Mouse (Mus musculus) bone marrow, adult 2 months (tissue): ENCODE measurements around the gene 4921517D22Rik. TPM values are rescaled to one million over a fixed set of nuclear protein-coding genes. Genes with fewer than 3 reads are reported as not detected.

Experiments
- H3K27ac ChIP-seq: fragments of 200-500 bp; 2 replicates; pipeline ENCODE4 v1.5.1; 2012; ENCODE audit warnings: low read depth, mild to moderate bottlenecking, control low read depth, inconsistent platforms, low read length; ENCODE audit not compliant: control insufficient read depth, poor library complexity, insufficient read depth
- H3K4me1 ChIP-seq: fragments of 200-500 bp; 2 replicates; pipeline ENCODE4 v1.6.1; 2011; ENCODE audit warnings: low read length; ENCODE audit not compliant: control insufficient read depth, insufficient read depth
- H3K4me3 ChIP-seq: fragments of 200-500 bp; replicated peaks from 2 replicates; pipeline ENCODE3; 2011; ENCODE audit warnings: mild to moderate bottlenecking, low read depth, low read length, control low read depth; ENCODE audit not compliant: control insufficient read depth
- CTCF ChIP-seq: fragments of 200-500 bp; IDR thresholded peaks from 2 replicates; pipeline ENCODE4 v1.5.1; 2011; ENCODE audit warnings: low read length, control low read depth; ENCODE audit not compliant: control insufficient read depth, insufficient read depth
- POLR2A ChIP-seq: fragments of 200-500 bp; IDR thresholded peaks from 2 replicates; pipeline ENCODE4 v1.6.1; 2011; ENCODE audit warnings: low read depth, mild to moderate bottlenecking, control low read depth, low read length, borderline replicate concordance; ENCODE audit not compliant: control insufficient read depth
- WGBS: fragments of 180-500 bp; shearing (Covaris S2); methylation state at CpG from one replicate; pipeline ENCODE4 v1.1.7; 2018; 5-methylcytosine and 5-hydroxymethylcytosine counted together
- polyA plus RNA-seq: library from polyadenylated mRNA; stranded (reverse); fragments of >200 nt; gene quantifications from 2 replicates; pipeline ENCODE4 v1.2.4, GENCODE M21; 2011; ENCODE audit warnings: low replicate concordance; ENCODE audit not compliant: missing spikeins, insufficient read depth, insufficient read length

4921517D22Rik gene
- polyA plus RNA-seq, 1 experiment, result not detected

- WGBS, result 81% methylated on average over 3 of the region's 3 CpGs
Measured at GRCm38 (mm10) chr13:59685236-59685635, 8.7 kb downstream of the 4921517D22Rik start.

GRCm38 (mm10) chr13:59682629-59683028, 11.3 kb downstream of the 4921517D22Rik start:
- peaks cover 1% of the 10 kb centered on the region; the same call in 1 of the 2 replicates for H3K4me1 ChIP-seq
- TF ChIP-seq POLR2A (no peak), CTCF (no peak)

More at GRCm38 (mm10) chr13:59685236-59685635, 8.7 kb downstream of the 4921517D22Rik start:
- H3K27ac ChIP-seq, result no peak overlapping the region
- no peak for TF ChIP-seq CTCF
- no peak for TF ChIP-seq POLR2A
- H3K4me3 ChIP-seq, result no peak overlapping the region
- H3K4me1 ChIP-seq, result peaks cover 1% of the 10 kb centered on the region; the same call in 1 of the 2 replicates

GRCm38 (mm10) chr13:59679908-59680307, 14.0 kb downstream of the 4921517D22Rik start:
- 37% methylated on average over 4 of the region's 4 CpGs for WGBS

More at GRCm38 (mm10) chr13:59682629-59683028, 11.3 kb downstream of the 4921517D22Rik start:
- 29% methylated on average over 7 of the region's 7 CpGs for WGBS
- H3K27ac ChIP-seq, result no peak overlapping the region; the same call in 1 of the 2 replicates
- H3K4me3 ChIP-seq, result no peak overlapping the region

GRCm38 (mm10) chr13:59679306-59679705, 14.6 kb downstream of the 4921517D22Rik start:
- H3K27ac ChIP-seq, result no peak overlapping the region
- peaks cover 3% of the 10 kb centered on the region; the same call in 1 of the 2 replicates for H3K4me1 ChIP-seq
- TF ChIP-seq CTCF (no peak), POLR2A (no peak)
- 67% methylated on average over 4 of the region's 4 CpGs for WGBS
- H3K4me3 ChIP-seq, result no peak overlapping the region

More at GRCm38 (mm10) chr13:59679908-59680307, 14.0 kb downstream of the 4921517D22Rik start:
- H3K4me3 ChIP-seq, result no peak overlapping the region
- no peak overlapping the region for H3K27ac ChIP-seq
- H3K4me1 ChIP-seq, result peaks cover 1% of the 10 kb centered on the region; the same call in 1 of the 2 replicates
- no peak for TF ChIP-seq CTCF
- no peak for TF ChIP-seq POLR2A

- Histone ChIP-seq H3K4me1 (peaks cover 6% of the 10 kb centered on the region; the same call in 1 of the 2 replicates), H3K4me3 (no peak overlapping the region), H3K27ac (no peak overlapping the region)
- TF ChIP-seq POLR2A (no peak), CTCF (no peak)
- WGBS, result 40% methylated on average over 12 of the region's 12 CpGs
Measured at GRCm38 (mm10) chr13:59676316-59677229, 17.3 kb downstream of the 4921517D22Rik start.

GRCm38 (mm10) chr13:59675151-59676011, 18.5 kb downstream of the 4921517D22Rik start, which contains the start of gene Golm1:
TSS of gene Golm1 (minus strand) at chr13:59675811.
- Histone ChIP-seq H3K4me1 (peaks cover 6% of the 10 kb centered on the region; the same call in 1 of the 2 replicates), H3K4me3 (peak within 1 kb of the TSS; percentile 87), H3K27ac (peak within 1 kb of the TSS; percentile 77)
- TF ChIP-seq POLR2A (peak; percentile 70; the same call in 1 of the 2 replicates), CTCF (no peak)
- WGBS, result under 1% methylated on average over 59 of the region's 61 CpGs

GRCm38 (mm10) chr13:59674761-59675150, 19.2 kb downstream of the 4921517D22Rik start:
- 3% methylated on average over 13 of the region's 13 CpGs for WGBS
- peak overlapping the region; percentile 54 for H3K27ac ChIP-seq
- H3K4me1 ChIP-seq, result peaks cover 6% of the 10 kb centered on the region; the same call in 1 of the 2 replicates
- no peak for TF ChIP-seq POLR2A
- peak overlapping the region; percentile 87 for H3K4me3 ChIP-seq
